Mouse (Mus musculus): ENCODE results near the gene Gm3776.
"Not testable (repeated sequence)": the region's sequence is repeated elsewhere in the genome, so short reads cannot be mapped to it uniquely, and the experiment has no call there.

Gm3776 gene

GRCm38 (mm10) chr9:78293683-78294082 is 36.8 kb downstream of the Gm3776 start:
- DNase-seq (ENCODE audit: low spot score): not testable (repeated sequence)

GRCm38 (mm10) chr9:78294781-78295180 is 37.9 kb downstream of the Gm3776 start:
- DNase-seq (ENCODE audit: low spot score): not testable (repeated sequence)

GRCm38 (mm10) chr9:78296089-78296488 is 39.2 kb downstream of the Gm3776 start:
- DNase-seq (ENCODE audit: low spot score): not testable (repeated sequence)

- DNase-seq (ENCODE audit: low spot score): no peak
Observed at GRCm38 (mm10) chr9:78298232-78298631, 41.3 kb downstream of the Gm3776 start.

- not testable (repeated sequence) for DNase-seq (ENCODE audit: low spot score)
Observed at GRCm38 (mm10) chr9:78299143-78299542, 42.2 kb downstream of the Gm3776 start.

GRCm38 (mm10) chr9:78308122-78308521 is 51.2 kb downstream of the Gm3776 start:
- DNase-seq (ENCODE audit: low spot score): not testable (repeated sequence)

GRCm38 (mm10) chr9:78314696-78315095 is 57.8 kb downstream of the Gm3776 start, which contains the start of gene Omt2a:
Gene Omt2a (minus strand): TSS chr9:78314796.
- DNase-seq (ENCODE audit: low spot score): no peak

Data from T-cell, adult 2 months (primary cell).